Mouse (Mus musculus) layer of hippocampus, adult 6 months (tissue): ENCODE data around the gene Fndc3a. TPM values are rescaled to one million over a fixed set of nuclear protein-coding genes. Genes with fewer than 3 reads are reported as not detected.

Source experiments
- long read RNA-seq, 2 experiments: library from polyadenylated mRNA; unstranded; transcript quantifications; one replicate each; pipeline ENCODE4 v2.0.0; 2019 to 2020
- polyA plus RNA-seq: library from polyadenylated mRNA; unstranded; fragments of <200 nt; fragmentation: Nextera tagmentation; gene quantifications from 2 replicates; pipeline ENCODE4 v1.2.3, GENCODE M21; 2021

Fndc3a gene
- 18.0 and 28.4 TPM in 2 replicates for polyA plus RNA-seq
- long read RNA-seq, experiment 1, partial matches to known transcripts: 16 of 22 reads
- long read RNA-seq, experiment 1, other reads (novel, unspliced or antisense): 6 of 22 reads
- long read RNA-seq, experiment 2, full-length matches to known transcripts: 8 of 29 reads
- long read RNA-seq, experiment 2, partial matches to known transcripts: 12 of 29 reads
- long read RNA-seq, experiment 2, other reads (novel, unspliced or antisense): 9 of 29 reads

DNA sequence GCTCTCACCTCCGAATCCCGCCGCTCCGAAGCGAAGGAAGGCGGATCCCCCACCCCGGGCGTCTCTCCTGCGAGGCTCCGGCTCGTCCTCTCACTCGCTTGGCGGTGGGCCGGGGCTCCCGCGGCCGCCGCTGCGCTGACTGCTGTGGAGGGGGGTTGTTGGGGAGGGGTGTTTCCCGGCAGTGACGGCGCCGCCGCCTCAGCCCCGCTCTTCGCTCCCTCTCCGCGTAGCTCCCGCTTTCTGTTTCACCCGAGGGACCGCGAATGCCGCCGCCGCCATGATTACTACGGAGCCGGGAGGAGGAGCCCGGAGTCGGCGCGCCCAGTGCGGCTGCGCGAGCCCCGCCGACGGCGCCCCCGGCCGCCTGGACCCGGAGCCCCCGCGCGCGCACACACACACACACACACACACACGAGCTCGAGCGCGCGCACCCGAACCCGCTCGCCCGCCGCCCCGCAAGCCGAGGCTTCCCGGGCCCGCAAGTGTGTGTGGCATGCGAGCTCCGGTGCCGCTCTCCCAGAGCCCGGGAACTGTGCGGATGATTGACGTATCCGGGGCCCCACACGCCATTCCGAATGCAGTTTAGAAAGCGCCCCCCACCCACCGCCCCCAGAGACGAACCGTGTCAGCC lies at the start of gene Fndc3a:
Gene Fndc3a, minus strand, starts transcription at position 294 of the 631 bp plus-strand sequence.

DNA sequence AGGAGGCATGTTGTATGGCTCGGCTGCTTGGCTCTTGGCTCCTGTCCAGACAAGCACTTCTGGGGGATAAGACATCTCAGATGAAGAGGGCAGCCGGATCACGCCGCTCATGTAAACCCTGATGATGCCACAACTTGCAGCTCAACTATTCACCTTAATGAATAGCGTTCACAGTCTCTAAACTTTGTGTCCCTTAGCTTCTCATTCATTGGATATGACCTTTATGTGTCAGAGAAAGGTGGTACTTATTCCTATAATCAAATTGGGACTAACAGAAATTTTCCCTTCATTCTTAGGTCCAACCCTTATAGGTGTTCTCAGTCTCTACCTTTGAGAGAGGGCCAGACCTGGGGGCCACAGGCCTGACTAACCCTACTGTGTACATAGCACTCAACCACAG lies 218.1 kb downstream of the Fndc3a start, which contains the start of gene Gm9195:
Gene Gm9195, minus strand, starts transcription at position 101 of the 400 bp plus-strand sequence.

Other genes starting within 250 kb of the Fndc3a start
- gene Gm9195, start 218.2 kb downstream of the Fndc3a start, polyA plus RNA-seq: not detected in 2 replicates